Mouse (Mus musculus): ENCODE measurements around the gene D11Wsu47e. TPM values are rescaled to one million over a fixed set of nuclear protein-coding genes. Genes with fewer than 3 reads are reported as not detected.

Gene D11Wsu47e
- total RNA-seq, 2 experiments from 2014 or later, result 12.7 to 13.5 TPM

DNA sequence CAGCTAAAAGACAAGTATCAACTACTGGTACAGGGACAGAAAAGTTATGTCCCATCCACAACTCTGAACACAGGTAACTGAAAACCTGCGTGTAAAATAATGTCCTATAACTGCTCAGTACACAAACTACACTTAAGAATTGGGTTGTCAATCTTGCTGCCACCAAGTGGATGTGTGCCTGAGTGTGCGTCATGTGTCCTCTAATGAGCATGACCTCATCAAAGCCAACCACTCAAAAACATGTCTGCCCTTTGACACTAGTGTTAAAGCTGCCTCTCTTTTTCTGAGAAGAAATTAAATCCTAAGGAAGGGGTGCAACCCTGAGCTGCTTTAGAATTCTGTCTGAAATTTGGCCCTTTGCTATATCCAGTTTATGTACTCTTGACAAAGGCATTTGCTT is 19.9 kb upstream of the D11Wsu47e start:
- no peak for DNase-seq (ENCODE audit: low spot score in 2 of 2)

DNA sequence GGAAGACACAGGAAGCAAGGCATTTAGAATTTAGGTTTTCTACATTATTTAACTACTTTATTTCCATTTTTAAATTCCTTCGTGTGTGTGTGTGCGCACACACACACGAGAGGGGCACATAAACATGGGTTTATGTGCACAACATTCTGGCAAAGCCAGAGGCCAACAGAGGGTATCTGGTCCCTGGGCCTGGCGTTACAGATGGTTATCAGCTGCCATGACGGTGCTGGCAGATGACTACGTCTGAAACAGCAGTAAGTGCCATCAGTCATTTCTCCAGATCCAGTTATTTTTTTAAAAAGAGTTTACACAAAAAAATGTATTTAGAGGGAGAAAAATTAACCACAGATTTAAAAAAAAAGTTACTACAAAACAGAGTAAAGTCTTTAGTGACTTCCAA is 18.0 kb upstream of the D11Wsu47e start:
- no peak for DNase-seq (ENCODE audit: low spot score in 2 of 2)

DNA sequence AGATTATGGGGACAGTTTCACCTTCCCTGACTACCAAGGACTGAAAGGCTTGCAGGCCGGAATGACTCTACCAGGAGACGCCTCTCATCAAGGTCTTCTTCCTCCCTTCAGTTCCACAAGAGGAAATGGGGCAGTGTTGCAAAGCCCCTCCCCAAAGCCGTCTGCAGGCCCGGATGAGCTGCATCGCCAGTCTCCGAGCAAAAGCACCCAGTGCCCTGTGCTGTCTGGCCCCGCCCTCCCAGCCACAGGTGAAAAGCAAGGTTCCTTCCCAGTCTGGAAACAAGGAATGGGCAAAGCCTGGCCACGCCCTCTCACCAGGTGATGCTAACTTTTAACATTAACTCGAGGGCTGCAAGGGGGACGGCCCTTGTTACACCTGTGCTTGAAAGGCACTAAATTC is 17.6 kb upstream of the D11Wsu47e start:
- DNase-seq (ENCODE audit: low spot score in 2 of 2), result no peak

DNA sequence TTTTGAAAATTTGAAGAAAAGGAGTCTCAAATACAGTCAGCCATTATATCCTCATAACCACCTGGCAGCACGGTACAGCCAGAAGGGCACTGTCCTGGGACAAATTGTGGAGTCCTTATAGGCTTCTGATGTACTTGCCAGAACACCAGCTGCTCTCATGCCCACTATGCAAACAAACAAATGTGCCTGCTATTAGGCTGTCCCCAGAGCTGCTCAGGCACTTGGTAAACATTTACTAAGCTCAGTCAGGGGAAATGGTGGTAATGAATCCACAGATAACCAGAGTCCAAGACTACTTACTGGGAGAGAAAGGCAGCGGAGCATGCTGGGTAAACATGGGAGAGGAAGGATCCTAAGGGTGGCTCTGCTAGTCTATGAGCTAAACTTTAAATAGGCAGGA is 17.1 kb upstream of the D11Wsu47e start:
- no peak for DNase-seq (ENCODE audit: low spot score in 2 of 2)

DNA sequence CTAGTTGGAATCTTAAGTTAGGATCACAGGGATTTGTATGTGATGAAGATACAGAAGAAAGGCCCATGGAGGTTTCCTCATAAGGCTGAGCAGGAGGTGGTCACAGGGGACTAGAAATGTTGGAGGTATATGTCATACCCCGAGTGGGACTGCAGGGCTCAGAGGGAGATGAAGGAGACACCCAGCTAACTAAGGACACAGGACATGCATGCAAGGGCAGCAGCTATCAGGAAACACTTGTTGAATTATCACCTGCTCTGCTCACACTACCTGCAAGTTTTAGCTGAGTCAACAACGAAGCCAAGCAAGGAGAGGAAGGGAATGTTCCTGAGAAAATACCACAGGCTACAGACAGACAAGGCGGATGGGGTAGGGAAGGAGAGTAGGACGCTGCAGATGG is 16.5 kb upstream of the D11Wsu47e start:
- no peak for DNase-seq (ENCODE audit: low spot score in 2 of 2)

DNA sequence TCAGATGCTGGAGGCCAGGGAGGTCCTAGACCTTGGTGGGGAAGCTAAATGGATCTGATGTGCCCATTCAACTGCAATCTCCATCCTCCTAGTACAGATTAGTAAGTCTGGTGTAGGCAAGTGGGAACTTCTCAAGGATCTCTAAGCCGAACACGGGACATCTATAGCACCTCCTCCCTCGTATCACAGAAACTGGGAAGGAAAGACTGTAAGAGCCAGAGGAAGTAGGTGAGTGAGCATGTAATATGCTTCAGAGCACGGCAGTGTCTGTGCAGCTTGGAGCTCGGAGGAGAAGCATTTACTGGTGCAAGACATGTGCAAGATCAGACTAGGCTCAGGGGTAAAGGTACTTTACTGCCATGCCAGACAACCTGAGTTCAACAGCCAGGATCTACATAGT is 15.4 kb upstream of the D11Wsu47e start:
- no peak for DNase-seq (ENCODE audit: low spot score in 2 of 2)

DNA sequence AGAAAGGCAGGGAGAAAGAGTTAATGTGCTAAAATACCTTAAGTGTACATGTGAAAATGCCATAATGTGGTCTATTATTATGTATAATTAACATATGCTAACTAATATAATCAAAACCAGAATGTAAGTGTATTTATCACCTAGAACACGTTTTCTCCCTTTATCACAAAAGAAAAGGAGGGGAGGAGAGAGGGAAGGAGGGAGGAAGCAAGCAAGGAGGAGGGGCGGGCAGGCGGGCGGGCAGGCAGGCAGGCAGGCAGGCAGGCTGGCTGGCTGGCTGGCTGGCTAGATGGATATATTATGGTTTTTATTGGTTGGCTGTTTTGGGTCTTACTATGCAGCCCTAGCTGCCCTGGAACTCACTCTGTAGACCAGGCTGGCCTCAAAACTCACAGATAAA is 14.5 kb upstream of the D11Wsu47e start:
- no peak for DNase-seq (ENCODE audit: low spot score in 2 of 2)

DNA sequence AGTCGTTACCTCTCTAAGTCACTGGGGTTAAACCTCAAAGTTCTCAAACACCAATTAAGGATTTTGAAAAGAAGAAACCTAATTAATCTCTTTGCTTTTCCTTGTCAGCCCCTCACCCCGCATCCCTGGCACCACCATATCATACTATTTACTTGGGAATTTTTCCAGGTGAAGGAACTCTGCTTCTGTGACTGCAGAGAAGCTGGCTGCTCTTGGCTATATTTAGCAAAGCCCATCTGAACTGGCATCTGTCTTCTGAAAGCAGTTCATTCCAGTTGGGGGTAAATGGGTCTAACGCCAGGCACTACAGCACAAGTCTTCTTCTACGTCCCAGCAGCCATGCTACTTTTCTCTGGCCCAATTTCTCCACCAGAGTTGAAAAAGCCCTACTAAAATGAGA is 10.6 kb upstream of the D11Wsu47e start:
- no peak for DNase-seq (ENCODE audit: low spot score in 2 of 2)

DNA sequence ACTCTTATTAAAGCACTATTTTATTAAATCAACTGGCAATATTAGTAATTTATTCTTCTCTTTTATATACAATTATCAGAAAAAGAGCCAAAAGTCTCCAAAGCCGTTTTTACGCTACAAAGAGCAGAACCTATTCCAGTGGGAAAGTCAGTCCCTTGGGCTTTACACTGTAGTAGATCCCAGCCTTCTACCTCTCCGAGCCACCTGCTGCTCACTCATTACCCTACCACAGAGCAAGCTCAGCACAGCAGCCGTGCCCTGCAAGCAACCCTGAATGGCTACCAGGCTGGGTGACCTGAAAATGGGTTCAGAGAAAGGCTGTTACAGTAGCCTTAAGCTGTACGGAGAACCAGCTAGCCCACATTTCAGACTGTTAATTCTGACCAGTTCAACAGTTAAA is 9.6 kb upstream of the D11Wsu47e start:
- no peak for DNase-seq (ENCODE audit: low spot score in 2 of 2)

DNA sequence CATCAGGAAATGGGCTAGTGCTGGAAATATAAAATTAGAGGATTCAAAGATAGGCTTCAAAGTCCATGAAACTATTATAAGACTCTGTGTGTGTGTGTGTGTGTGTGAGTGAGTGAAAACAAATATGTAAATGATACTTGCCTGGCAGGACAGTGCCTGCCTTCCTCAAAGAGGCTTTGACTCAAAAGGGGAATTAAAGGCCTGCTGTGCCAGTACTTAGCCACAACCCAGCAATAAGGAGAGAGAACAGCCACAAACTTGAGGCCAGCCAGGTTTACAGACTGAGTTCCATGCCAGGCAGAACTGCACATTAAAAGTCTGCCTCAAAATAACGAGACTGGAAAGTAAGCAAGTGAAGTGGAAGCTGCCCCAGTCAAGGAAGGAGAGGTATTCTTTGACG is 7.4 kb upstream of the D11Wsu47e start:
- no peak for DNase-seq (ENCODE audit: low spot score in 2 of 2)

DNA sequence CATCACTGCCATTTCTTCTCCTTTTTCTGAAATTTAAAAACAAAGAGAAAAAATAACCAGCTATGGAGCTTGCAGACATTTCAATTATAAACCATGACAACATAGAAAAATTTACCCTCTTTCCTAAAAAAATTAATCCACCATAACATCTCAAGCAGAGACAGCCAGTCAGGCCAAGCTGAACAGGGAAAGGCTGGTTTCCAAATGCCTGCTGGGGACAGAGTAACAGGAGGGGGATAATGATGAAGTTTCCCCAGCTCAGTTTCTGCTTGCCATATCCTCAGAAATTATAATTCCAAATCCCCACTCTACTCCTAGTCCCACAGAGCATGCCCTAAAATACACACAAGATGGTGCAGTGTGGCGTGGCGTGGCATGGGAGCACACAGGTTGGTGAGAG is 6.8 kb upstream of the D11Wsu47e start:
- no peak for DNase-seq (ENCODE audit: low spot score in 2 of 2)

DNA sequence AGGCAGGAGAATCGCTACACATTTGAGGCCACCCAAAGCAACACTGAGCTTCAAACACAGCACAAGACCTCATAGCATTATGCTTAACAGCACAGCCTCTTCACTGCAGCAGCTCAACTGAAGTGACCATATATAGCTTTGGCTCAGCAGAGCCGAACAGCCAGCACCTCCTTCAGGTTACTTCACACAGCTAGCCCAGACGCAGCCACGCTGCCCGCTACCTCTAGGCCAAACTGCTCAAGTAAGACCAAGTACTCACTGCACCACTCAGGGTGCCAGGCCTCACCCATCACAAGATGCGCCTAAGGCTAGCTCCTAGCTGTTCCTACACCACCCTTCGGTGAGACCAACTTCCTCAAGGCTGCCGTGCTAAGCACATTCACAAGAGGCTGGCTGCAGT is 5.8 kb upstream of the D11Wsu47e start:
- DNase-seq (ENCODE audit: low spot score in 2 of 2), result no peak

DNA sequence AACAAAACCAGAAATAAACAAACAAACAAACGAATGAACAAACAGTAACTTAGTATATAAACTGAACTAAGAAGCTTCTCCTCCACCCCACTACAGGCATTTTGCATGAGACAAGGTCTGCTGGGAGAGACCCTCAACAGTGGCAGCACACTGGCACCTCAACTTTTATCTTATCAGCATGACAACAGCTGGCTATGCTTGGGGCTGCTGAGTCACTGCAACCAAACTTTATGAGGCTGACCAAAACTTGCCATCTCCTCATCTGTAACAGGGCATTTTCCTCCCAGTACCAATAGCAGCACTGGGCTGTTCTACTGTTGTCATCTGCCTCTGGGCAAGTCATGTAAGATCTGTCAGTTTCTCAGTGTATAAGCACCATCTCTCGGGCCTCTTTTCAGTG is 3.3 kb upstream of the D11Wsu47e start:
- no peak for DNase-seq (ENCODE audit: low spot score in 2 of 2)

DNA sequence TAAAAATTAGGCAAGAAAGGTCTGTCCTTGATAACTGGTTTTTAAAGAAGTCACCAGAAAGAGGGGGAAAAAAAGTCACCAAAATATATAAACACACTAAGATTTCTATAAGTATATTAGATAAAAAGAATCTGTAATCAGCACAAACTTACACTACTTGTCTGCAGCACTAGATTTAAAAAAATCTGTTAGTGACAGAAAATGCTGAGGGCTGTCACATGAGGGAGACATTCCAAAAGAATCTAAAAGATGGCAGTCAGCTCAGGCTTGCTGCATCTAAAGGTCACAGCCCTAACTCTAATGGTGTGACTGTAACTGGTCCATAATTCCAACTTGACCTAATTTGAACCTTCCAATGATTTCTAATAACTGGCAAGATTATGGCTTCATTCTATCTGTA is 2.2 kb upstream of the D11Wsu47e start:
- no peak for DNase-seq (ENCODE audit: low spot score in 2 of 2)

DNA sequence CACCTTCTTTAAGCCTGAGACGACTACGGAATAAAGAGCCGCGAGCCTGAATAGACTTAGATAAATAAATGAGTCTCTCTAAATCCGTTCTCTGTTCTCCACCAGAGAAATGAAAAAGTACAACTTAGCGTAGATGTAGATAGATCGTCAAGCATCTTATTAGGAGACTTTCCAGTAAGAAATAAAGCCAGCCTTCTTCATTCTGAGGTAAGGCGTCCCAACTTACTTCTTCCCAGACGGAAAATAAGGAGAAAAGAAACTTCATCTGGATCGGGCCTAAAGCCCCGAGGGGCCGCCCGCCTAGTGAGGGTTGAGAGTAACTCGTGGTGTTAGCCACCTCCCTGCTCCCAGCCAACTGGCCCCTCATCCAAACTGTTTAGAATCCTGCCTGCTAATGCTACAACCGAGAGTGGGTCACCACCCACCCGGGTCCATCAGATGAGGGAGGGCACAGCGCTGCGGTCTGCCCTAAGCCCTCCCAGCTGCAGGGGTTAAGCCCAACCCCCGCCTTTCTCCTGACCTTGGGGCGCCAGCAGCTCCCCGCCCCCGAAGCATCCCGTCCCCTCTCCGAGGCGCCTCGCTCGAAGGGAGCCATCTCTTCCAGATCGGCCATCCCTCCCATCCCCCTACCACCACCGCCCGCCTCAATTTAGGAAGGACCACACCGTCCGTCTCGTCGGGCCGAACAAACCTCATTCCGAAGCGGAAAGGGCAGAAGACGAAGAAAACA is 1.1 kb upstream of the D11Wsu47e start:
- DNase-seq (ENCODE audit: low spot score in 2 of 2), result peak; percentile 29 to 48

DNA sequence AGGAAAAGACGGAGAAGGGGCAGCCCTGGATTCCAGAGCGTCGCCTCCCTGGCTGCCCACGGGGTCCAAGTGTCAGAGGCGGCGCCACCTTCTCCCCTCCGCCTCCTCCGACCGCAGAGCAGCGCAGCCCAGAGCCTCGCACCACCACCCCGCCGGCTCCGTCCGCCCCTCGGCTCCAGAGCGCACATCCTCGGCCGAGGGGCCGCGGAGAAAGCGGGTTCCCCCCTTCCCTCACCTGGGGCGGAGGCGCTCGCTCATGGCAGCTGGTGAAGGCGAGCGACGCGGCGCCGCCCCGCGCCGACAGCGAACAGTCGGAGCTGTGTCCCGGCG is 620 bp upstream of the D11Wsu47e start:
- no peak for DNase-seq (ENCODE audit: low spot score in 2 of 2)

DNA sequence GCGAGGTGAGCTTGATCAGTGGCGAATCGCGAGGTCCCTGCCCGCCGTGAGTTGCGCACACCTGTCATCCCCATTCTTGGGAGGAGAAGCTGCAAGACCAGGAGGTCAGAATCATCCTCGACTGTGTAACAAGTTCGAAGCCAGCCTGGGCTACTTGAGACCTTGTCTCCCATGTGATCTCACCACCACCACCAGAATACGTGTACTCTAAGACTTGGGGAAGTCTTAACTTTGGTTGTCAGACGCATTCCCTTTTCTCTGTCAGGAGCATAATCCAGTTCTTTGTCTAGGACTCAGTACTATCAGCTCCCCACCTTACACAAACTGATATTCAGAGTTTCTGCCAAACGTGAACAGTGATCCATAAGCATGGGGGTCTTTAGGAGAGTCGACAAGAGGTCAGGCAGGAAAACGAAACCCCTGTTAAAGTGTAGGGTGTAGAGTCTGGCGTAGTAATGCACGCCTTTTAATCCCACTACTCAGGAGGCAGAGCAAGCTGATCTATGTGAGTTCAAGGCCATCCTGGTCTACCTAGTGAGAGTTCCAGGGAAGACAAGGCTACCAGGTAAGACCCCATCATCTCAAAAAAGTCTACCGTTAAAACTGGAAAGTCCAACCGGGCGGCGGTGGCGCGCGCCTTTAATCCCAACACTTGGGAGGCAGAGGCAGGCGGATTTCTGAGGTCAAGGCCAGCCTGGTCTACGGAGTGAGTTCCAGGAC is 655 bp downstream of the D11Wsu47e start:
- no peak for DNase-seq (ENCODE audit: low spot score in 2 of 2)

DNA sequence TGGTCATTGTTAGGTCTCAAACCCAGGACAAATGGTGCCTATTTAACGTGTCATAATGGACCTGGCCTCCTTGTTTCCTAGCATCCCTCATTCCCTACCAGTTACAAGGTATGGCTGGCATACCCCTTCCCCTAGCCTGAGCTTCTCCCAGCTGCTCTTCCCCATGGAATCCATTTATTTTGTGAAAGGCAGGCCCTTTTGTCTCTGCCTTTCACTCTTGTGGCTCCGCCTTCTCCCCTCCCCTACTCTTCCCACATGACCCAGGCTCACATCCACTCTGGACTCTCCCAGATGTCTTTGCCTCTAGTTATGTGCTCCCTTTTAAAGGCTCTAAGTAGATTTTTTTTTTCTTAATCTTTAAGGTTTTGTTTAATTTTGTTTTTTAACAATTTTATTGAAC is 2.8 kb downstream of the D11Wsu47e start:
- DNase-seq (ENCODE audit: low spot score in 2 of 2), result no peak

DNA sequence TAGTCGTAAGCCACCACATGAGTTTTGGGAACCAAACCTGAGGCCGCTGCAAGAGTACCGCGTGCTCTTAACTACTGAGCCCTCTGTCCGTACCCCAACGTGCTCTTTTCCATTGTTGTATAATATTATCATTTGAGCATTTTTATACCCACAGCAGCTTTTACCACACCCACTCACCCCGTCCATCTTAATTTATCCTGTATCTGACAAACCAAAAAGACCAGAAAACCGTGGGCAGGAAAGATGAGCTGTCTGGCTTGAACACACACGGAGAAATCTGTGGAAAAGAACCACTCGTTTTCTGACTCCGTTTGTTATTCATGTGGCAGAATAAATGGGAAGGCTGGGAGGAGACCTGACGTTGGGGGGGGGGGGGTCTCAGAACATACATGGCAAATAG is 6.3 kb downstream of the D11Wsu47e start:
- DNase-seq (ENCODE audit: low spot score in 2 of 2), result no peak

DNA sequence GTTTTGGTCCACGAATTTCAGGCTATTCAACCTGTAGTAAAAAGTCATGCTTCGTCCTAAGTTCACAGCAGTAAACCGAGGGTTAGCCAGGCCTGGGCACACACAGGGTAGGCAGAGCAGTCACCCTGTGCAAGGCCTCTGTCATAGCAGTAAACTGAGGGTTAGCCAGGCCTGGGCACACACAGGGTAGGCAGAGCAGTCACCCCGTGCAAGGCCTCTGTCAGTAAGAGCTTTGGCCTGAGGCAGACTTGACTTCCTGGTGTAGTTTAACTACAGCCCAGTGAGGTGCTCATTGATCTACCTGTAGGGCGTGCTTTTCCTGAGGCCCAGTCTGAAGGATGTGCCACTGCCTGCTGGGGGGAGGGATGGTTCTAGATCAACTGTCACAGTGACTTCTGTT is 7.1 kb downstream of the D11Wsu47e start:
- DNase-seq (ENCODE audit: low spot score in 2 of 2), result no peak

DNA sequence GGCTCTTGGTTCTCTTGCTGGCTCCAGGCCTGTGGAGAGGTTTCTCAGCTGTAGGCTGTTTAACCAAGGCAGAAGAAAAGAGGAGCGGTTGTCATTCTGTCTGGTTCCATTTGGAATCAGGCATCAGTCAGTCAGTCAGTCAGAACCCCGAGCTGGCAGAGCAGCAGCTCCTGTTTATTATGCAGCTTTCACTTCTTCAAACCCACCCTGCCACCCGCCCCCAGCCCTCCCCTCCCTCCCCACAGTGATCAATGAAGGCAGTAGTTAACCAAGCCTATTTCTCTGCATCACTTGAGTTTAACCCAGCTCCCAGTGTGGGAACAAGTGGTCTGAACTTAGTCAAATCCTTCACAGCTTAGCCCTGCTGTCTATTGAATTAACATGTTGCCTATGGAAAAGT is 7.6 kb downstream of the D11Wsu47e start:
- no peak for DNase-seq (ENCODE audit: low spot score in 2 of 2)

DNA sequence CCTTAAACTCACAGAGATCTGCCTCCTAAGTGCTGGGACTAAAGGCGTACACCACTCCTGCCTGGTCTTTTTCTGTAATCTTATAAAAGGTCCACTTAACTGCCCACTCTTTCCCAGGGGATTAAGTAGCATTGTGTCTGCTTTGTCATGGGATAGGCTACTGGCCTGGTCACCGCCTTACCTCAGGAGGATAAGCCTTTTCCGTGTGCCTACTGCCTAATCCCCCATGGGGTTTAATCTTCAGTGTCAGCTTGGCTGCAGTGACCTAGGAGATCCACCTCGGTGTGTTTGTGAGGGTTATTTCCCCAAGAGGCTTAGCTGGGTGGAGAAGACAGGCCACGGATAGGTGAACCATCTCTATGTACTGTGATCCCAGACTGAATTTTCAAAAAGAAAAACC is 13.4 kb downstream of the D11Wsu47e start:
- DNase-seq (ENCODE audit: low spot score in 2 of 2), result no peak

DNA sequence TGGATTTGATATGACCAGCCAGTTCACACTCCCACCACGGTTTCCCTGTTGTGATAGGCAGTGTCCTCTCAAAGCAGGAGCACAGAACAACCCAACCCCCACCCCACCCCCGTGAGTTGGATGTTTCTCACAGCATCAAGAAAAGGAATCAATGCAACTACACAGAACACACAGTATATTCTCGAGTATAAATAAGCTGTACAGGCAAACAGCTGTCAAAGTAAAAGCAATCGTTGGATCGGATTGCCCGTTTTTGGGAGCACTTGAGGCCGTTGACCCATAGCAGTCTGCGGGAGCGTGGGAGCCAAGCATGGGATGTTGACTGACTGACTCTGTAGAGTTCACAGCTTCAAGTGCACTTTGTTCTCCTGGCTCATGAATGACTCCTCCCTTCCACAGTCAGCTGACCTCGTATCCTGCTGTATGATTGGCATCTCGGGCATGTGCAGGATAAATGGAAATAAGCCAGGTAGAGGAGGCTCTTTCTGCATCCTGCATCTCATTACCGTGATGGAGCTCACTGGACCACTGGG is 13.9 kb downstream of the D11Wsu47e start:
- no peak for DNase-seq (ENCODE audit: low spot score in 2 of 2)
